Mouse (Mus musculus): ENCODE measurements at regions not wholly inside any gene's neighbourhood (a gene's known extent, or its start where the extent isn't known, plus 50 kb on each side); places are given as distances from the start of the nearest gene placed in this dataset.

DNA sequence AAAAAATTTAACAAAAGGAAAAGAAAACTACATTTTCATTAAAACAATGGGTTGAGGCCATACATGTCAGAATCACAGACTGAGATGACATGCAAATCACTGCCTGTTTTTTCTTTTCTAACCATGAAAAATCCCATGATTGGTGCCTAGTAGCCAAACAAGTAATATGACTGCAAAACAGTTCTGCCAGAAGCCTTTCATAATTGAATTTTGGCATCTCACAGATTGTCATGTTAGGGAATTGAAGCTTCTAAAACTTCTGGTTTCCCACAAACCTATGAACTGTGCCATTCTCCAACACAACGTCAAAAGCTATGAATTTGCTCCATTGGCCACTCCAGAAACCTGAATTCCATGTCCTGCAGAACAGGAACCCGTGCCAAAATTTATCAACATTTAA, 169.6 kb downstream of the Cenpc1 start:
- TF ChIP-seq ZC3H11A (IDR thresholded peaks at IDR 0.05; ENCODE audit: borderline replicate concordance, low read depth, low read length) (no peak), ZNF384 (IDR thresholded peaks at IDR 0.05; ENCODE audit: low read depth, low read length) (no peak)
